Mouse (Mus musculus) ovary, adult 18-20 months (tissue): ENCODE measurements around the gene Tmbim4.
A peak's percentile ranks its signal among the peaks of the same experiment; 100 is the strongest.
"Not testable (repeated sequence)": the region's sequence is repeated elsewhere in the genome, so short reads cannot be mapped to it uniquely, and the experiment has no call there.

Experiments
- DNase-seq: peaks from one replicate; pipeline ENCODE4 v3.0.0; 2022; ENCODE audit warnings: low spot score, mixed read lengths

The Tmbim4 gene

GRCm38 (mm10) chr10:120197061-120197835 is 4.1 kb upstream of the Tmbim4 start:
- no peak for DNase-seq

- peak; percentile 26 for DNase-seq
Measured at GRCm38 (mm10) chr10:120201961-120202402, 592 bp downstream of the Tmbim4 start, which contains the start of gene Irak3. Gene Irak3, minus strand, starts transcription at chr10:120202130.

GRCm38 (mm10) chr10:120202467-120203250 is 1.3 kb downstream of the Tmbim4 start:
- DNase-seq, result no peak

- DNase-seq, result no peak
Measured at GRCm38 (mm10) chr10:120204591-120205210, 3.3 kb downstream of the Tmbim4 start.

GRCm38 (mm10) chr10:120208015-120208414 is 6.6 kb downstream of the Tmbim4 start:
- DNase-seq, result no peak

- peak; percentile 75 for DNase-seq
Measured at GRCm38 (mm10) chr10:120208575-120209538, 7.5 kb downstream of the Tmbim4 start.

- no peak for DNase-seq
Measured at GRCm38 (mm10) chr10:120209539-120209925, 8.1 kb downstream of the Tmbim4 start.

GRCm38 (mm10) chr10:120210096-120210495 is 8.7 kb downstream of the Tmbim4 start:
- no peak for DNase-seq

- DNase-seq, result not testable (repeated sequence)
Measured at GRCm38 (mm10) chr10:120217099-120217498, 15.7 kb downstream of the Tmbim4 start.

GRCm38 (mm10) chr10:120218996-120219395 is 17.6 kb downstream of the Tmbim4 start:
- no peak for DNase-seq

GRCm38 (mm10) chr10:120219578-120220359 is 18.4 kb downstream of the Tmbim4 start:
- DNase-seq, result no peak

- no peak for DNase-seq
Measured at GRCm38 (mm10) chr10:120220776-120221175, 19.4 kb downstream of the Tmbim4 start.

- DNase-seq, result peak; percentile 72
Measured at GRCm38 (mm10) chr10:120226871-120227661, 25.7 kb downstream of the Tmbim4 start, which contains the start of gene Llph. Gene Llph, plus strand, starts transcription at chr10:120227070.

- no peak for DNase-seq
Measured at GRCm38 (mm10) chr10:120231718-120232117, 30.3 kb downstream of the Tmbim4 start.

GRCm38 (mm10) chr10:120233655-120234367 is 32.4 kb downstream of the Tmbim4 start:
- DNase-seq, result no peak

- DNase-seq, result no peak
Measured at GRCm38 (mm10) chr10:120236855-120237254, 35.5 kb downstream of the Tmbim4 start.

- no peak for DNase-seq
Measured at GRCm38 (mm10) chr10:120238241-120238640, 36.9 kb downstream of the Tmbim4 start.

- no peak for DNase-seq
Measured at GRCm38 (mm10) chr10:120239476-120239875, 38.1 kb downstream of the Tmbim4 start.

GRCm38 (mm10) chr10:120242421-120242820 is 41.0 kb downstream of the Tmbim4 start:
- no peak for DNase-seq
